Mouse (Mus musculus) urinary bladder, adult 2 months (tissue): ENCODE measurements around the gene Trio. TPM values are rescaled to one million over a fixed set of nuclear protein-coding genes. Genes with fewer than 3 reads are reported as not detected.

ENCODE experiments used
- DNase-seq: peaks from one replicate; pipeline ENCODE4 v3.0.0; 2022; ENCODE audit warnings: low spot score
- polyA plus RNA-seq: library from polyadenylated mRNA; depleted of rRNA; stranded (reverse); fragments of >200 nt; gene quantifications from 2 replicates; pipeline ENCODE4 v1.2.3, GENCODE M21; 2012

Trio gene
- polyA plus RNA-seq, 1 experiment: 71.0 TPM

GRCm38 (mm10) chr15:27991892-27992593, 33.6 kb downstream of the Trio start:
- DNase-seq: no peak

- DNase-seq: no peak
These were observed 34.5 kb downstream of the Trio start for GRCm38 (mm10) chr15:27991066-27991701.

GRCm38 (mm10) chr15:27987979-27988378, 37.7 kb downstream of the Trio start:
- DNase-seq: no peak

GRCm38 (mm10) chr15:27984881-27985280, 40.8 kb downstream of the Trio start:
- DNase-seq: no peak

- no peak for DNase-seq
These were observed 43.7 kb downstream of the Trio start for GRCm38 (mm10) chr15:27981764-27982500.

- DNase-seq: no peak
These were observed 44.4 kb downstream of the Trio start for GRCm38 (mm10) chr15:27981258-27981657.

- DNase-seq: no peak
These were observed 45.2 kb downstream of the Trio start for GRCm38 (mm10) chr15:27980436-27980835.

- DNase-seq: no peak
These were observed 48.7 kb downstream of the Trio start for GRCm38 (mm10) chr15:27976950-27977349.

- DNase-seq: no peak
These were observed 49.3 kb downstream of the Trio start for GRCm38 (mm10) chr15:27976366-27976765.

GRCm38 (mm10) chr15:27974637-27975036, 51.0 kb downstream of the Trio start:
- no peak for DNase-seq

GRCm38 (mm10) chr15:27968183-27968582, 57.5 kb downstream of the Trio start:
- no peak for DNase-seq

- no peak for DNase-seq
These were observed 58.3 kb downstream of the Trio start for GRCm38 (mm10) chr15:27967128-27967876.

GRCm38 (mm10) chr15:27964877-27965276, 60.8 kb downstream of the Trio start:
- DNase-seq: no peak

- DNase-seq: no peak
These were observed 62.1 kb downstream of the Trio start for GRCm38 (mm10) chr15:27963506-27963905.

GRCm38 (mm10) chr15:27960642-27961041, 65.0 kb downstream of the Trio start:
- no peak for DNase-seq

GRCm38 (mm10) chr15:27957867-27958266, 67.8 kb downstream of the Trio start:
- no peak for DNase-seq

- no peak for DNase-seq
These were observed 70.0 kb downstream of the Trio start for GRCm38 (mm10) chr15:27955614-27956013.

GRCm38 (mm10) chr15:27954356-27954755, 71.3 kb downstream of the Trio start:
- DNase-seq: no peak

- no peak for DNase-seq
These were observed 72.1 kb downstream of the Trio start for GRCm38 (mm10) chr15:27953570-27953969.

GRCm38 (mm10) chr15:27951195-27951594, 74.5 kb downstream of the Trio start:
- no peak for DNase-seq

- no peak for DNase-seq
These were observed 76.5 kb downstream of the Trio start for GRCm38 (mm10) chr15:27949196-27949595.

- no peak for DNase-seq
These were observed 77.8 kb downstream of the Trio start for GRCm38 (mm10) chr15:27947880-27948279.
